Mouse (Mus musculus) B cell, adult 2 months (primary cell): ENCODE measurements around the gene Macrod1.

Experiments used
- DNase-seq, 2 experiments: peaks; one replicate each; pipeline ENCODE4 v3.0.0; 2022

Gene Macrod1

DNA sequence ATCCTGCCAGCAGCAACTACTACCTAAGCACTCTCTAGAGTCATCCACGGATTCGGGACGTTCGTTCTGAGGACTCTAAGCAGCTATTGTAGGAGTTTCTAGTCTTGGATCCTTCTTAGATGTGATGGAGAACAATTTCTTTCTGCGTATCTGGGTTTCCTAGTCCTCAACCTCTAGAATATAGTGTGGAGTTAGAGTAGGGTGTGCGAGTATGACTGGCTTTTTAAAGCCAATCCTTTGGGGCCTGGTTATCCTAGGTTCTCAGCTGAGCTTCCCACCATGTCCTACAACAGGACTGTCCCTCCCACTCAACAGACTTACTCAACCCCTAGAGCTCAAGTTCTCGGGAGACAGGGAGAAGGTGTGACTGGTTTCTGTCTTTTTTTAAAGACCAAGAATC lies 148.7 kb downstream of the Macrod1 start:
- no peak for DNase-seq

DNA sequence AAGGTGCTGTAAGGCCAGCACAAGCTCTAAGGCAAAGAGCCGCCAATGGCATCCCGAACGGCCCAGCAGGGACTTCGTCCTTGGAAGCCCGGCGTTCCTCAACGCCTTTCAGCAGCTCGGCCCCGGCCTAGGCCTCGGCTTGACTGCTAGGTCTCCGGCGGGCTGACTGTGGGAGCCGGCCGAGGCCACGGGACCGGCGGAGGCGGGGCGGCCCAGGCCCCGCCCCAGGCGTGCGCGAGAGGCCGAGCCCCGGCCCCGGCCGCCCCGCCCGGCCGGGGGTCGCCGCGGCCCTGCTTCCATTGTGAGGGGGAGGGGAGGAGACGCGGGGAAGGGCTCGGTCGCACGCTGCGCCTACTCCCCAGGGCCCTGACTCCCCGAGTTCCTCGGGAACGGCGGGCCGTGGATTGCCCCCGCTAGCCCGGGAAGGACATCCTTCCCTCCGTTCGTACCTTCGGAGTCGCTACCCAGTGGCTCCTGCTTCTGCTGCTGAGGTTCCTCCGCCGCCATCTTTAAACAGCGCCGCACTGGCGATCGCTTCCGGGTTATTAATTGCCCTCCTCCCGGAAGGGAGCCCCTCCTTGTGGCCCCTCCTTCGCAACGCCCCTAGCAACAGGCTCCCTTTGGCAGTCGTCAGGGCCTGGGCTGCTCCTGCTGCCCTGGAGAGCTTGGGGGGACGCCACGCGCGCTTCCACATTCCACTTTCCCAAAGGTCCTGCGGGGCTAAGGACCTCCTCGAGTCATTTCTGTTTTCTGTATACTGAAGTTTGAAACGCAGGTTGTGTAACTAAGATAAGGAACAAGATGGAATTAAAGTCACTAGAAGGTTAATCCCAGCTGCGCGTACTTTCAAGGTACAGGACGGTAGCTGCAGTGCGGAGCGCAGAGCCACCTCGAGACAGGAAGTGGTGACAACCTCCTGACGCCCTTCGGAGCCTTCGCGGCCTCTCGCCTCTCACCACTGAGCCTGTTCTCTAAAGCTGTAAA lies 149.4 kb downstream of the Macrod1 start, which contains the start of gene Otub1:
TSS of gene Otub1 (minus strand) at position 564 of the 984 bp plus-strand sequence.
- DNase-seq = peak; percentile 95

DNA sequence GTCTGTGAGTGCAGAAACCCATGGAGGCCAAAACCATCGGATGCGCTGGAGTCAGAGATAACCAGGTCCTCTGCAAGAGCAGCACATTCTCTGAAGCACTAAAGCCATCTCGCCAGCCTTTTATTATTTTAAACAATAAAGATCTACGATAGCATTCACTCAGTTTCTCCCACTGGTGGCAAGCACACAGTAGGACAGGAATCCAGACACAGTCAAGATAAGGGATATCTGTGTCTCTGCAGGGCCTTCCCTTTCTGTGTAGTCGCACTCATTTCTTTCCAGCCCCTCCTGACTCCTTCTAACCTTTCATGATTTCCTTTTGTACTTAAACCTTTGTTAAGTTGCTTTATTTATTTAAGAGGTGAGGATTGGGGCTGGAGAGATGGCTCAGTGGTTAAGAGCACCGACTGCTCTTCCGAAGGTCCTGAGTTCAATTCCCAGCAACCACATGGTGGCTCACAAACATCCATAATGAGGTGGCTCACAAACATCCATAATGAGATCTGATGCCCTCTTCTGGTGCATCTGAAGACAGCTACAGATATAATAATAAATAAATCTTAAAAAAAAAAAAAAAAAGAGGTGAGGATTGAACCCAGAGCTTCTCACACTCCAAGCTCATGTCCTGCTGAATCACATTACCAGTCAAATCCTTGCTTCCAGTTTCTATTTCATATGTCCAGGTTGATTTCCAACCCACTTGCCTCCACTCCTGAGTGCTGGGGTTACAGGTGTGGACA lies 153.5 kb downstream of the Macrod1 start:
- DNase-seq = no peak

DNA sequence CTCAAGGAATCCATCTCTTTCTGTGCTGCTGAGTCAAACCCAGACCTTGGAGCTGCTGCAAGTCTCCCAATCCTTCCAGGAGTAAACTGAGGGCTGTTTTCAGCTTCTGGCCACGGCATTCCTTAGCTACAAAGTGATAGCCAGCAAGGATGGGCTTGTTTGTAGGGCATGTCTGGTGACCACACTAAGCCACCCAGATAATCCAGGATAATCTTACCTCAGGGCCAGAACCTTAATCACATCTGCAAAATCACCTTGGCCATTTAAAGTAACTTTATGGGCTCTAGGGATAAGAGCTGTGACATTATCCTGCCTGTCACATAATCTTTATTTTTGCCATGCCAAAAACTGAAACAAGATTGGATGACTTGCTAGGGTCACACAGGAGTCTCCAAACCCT lies 155.6 kb downstream of the Macrod1 start:
- DNase-seq = no peak

DNA sequence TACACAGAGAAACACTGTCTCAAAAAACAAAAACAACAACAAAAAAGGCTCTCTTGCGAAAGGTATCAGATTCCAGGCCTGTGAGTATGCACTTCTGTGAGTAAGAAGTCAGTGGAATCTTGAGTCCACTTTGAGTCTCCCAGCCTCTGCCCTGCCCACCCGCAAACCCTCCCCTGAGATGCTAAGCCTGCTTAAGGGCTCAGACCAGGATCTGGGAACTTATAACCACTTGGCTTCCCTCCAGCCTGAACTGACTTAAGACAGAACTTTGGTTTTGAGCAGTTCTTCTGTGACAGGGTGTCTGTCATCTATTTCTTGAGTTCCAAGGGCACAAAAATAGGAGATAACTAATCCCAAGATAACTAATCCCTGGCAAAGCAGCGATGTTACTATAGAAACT lies 156.4 kb downstream of the Macrod1 start:
- no peak for DNase-seq

DNA sequence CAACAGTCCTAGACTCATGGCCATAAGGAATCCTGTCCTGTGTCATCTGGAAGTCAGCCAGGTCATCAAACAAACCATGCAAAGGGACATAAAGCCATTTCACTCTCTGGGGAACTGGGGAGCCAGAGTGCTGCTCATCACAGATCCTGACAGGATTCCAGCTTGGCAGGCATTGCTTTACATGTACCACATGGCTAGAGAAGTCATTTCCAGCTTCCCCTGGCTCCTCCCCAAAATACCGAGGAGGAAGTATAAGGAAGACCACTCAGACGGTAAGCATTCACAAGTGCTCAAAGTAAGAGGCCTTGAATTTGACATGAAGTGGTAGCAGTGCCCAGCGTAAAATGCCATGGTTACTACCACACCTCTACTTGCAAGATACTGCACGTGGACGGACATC lies 157.9 kb downstream of the Macrod1 start:
- DNase-seq = no peak

DNA sequence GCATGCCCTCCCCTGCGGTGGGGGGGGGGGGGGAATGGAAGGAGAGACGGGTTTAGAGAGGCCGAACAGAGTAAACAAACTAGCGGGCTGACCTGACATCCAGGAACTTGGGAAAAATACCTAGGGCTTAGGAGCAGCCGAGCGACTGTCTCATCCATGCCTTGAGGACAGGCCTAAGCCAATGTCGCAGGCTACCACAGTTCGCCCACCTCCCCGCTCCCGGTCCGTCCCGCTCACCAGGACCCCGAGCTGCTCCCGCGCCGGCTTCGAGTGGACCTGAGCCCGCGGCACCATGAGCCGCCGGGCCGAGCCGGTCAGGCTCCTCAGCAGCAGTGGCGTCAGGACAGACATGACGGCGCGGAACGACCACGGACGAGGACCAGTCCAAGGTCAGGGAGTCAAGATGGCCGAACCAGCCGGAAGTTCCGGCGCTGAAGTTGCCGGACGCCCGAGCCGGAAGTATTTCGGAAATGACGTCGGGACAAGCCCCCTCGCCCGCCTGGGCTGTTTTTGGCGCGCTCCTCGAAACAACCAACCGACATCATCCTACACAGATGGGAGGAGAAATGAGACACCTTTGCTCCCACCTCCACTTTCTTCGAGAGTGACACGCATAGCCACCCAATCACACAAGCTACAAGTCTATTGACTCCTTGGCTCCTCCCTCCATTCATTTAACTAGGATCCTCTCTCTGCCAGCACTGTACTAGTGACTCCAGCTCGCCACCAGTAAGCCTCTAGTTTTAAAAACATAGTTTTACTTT lies 160.7 kb downstream of the Macrod1 start, which contains the start of gene Cox8a:
TSS of gene Cox8a (minus strand) at position 455 of the 764 bp plus-strand sequence.
- peak; percentile 94 for DNase-seq

DNA sequence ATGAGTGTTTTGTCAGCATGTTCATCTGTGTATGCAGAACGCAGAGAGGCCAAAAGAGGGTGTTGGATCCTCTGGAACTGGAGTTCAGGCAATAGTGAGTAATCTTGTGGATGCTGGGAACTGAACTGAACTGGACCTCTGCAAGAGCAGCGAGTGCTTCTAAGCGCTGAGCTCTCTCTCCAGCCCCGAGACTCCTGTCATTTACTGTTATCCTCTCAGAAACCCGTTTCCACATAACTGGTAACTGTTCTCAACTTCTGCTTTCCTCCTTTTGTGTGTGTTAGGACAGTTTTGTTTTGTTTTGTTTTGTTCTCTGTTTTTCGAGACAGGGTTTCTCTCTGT lies 161.3 kb downstream of the Macrod1 start:
- DNase-seq = no peak

DNA sequence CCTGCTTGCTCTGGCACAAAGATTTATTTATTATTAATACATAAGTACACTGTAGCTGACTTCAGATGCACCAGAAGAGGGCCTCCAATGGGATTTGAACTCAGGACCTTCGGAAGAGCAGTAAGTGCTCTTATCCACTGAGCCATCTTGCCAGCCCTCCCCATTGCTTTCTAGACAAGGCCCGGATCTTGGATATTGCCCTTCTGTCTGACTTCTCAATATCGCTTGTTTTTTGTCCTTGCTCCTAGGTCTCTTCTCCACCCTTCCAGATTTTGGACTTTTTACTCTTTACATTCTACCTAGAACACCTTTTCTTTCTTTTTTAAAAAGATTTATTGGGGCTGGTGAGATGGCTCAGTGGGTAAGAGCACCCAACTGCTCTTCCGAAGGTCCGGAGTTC lies 162.1 kb downstream of the Macrod1 start:
- no peak for DNase-seq

DNA sequence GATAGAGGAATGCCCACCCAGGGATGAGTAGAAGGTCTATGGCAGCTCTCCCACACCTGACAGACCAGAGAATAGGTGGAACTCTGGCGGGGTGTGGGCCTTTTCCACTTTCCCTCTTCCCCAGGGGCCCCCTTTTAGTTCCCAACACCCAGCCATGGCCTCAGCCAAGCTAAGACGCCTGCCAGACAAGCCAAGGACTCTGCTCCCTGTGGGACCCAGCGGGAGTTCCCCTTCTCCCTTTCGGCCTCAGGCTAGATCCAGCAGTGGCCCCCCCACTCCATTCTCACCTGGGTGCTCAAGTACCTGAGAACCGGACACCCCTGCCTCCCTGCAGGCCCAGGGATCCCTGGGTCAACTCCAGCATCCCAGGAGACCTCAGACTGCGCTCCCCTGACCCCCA lies 165.6 kb downstream of the Macrod1 start:
- no peak for DNase-seq

DNA sequence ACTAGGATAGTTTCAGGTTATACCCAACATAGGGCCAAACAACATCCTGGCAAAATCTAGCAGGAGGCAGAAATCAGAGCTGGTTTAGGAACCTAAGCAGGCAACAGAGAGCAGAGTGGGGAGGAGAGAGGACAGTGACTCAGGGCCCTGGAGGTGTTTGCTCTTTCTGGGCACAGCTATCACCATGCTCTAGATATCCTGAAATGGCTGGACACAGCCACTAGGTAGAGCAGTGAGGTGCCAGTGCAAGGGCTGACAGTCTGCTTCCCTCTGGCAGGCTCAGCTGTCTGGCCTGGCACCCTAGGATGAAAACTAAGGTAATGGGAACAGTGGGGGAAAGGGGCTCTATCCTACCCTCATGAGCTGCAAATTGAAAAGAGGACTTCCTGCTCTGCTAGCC lies 166.9 kb downstream of the Macrod1 start:
- no peak for DNase-seq

DNA sequence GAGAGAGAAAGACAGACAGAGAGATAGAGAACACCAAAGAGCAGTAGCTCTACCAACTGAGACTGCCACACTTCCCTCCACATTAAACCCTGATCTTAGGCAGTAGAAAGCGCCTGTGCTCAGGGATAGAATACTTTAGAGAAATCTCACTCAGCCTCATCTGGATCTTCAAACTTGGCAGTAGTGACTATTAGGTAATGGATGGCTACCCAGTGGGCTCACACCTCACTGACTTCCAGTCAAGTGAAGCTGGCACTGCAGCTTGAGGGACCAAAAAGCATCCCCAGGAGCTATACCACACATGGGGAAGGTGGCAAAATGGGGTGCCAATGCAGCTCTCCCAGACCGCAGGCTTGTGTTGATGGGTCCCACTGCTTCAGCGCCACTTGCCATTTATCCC lies 167.6 kb downstream of the Macrod1 start:
- DNase-seq = no peak

DNA sequence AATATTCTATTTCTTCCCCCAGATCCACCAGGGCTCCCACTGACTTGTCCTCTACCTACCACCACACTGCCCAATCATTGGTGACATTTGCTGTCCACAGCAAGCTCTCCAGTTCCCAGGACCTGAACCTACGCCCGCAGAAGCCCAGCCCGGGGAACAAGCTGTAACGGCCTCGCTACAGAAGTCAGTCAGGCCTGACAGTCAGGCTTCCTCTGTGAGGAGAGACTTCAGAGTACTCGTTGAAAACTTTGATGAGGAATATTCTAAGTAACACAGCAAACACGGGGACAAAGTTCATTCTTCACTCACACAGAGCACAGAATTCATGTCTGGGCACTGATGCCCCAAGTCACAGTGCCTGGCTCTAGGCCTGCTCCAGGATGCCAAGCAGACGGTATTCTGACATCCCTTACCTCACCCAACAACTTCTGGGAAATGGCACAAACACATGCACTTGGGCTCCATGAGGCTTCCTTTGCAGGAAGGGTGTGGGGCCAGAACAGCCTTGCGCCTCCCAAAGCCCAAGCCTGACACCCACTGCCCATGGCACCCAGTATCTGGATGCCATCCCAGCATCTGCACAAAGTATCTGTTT lies 168.6 kb downstream of the Macrod1 start:
- DNase-seq = no peak

DNA sequence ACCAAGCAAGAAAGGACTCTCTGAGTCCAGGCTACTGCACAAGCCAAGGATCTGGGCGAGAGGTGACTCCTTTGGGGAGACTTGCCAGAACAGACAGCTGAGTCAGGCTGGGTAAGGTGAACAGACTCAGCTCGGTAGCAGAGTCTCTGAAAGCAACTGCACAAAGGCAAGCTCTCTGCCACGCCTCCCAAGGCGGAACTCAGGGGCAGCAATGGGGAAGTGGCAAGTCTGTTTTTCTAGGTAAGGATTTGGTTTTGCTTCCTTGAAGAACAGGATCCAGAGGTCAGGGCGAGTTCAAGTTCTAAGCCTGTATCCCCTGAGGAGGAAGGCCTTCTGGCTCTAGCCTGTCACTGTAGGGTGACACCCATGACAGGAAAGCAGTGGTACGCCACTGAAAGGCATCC lies 169.9 kb downstream of the Macrod1 start:
- peak; percentile 59 to 63 for DNase-seq

DNA sequence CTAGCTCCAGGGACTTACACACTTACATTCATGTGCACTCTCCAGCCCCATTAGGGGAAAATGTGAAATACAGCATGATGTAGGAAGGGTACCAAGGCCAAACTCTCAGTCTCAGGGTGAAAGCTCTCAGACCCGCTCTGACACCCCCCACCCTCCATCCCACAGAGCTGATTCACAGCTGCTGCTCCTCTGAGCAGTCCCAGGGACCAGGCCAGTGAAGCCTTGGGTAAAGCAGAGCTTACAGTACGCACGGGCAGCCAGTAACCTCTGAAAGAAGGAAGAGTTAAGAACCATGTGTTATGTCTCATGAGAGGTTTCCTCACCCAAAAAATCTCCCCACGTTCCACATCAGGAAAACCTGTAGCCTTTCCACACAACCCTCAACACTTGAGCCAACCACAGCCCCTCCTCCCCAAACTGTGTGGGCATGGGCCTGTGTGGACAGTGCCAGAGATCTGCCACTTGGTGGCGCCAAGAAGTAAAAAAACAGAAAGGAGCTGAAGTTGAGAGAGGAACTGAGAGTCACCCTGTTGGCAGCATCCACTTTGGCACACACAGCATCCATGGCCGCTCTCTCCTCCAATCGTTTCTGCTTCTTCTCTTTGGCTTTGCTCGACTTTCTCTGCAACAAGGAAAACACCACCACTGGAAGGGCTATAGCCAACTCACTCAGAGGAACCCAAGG lies 178.1 kb downstream of the Macrod1 start:
- peak; percentile 87 to 88 for DNase-seq

DNA sequence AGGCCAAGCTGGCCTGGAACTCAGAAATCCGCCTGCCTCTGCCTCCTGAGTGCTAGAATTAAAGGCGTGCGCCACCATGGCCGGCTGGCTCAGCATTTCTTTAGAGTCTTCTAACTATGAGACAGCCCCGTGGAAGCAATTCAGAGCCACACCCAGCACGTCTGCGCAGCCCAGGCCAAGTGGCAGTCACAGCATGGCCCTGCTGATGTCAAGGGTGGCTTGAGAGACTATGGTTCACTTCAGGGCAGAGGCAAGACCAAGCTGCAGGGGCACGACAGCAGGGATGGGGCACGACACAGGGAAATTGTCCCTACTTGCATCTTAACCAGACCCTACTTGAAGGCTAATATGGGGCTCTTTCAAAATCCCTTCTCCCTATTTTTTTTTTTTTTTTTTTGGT lies 178.9 kb downstream of the Macrod1 start:
- DNase-seq = no peak

DNA sequence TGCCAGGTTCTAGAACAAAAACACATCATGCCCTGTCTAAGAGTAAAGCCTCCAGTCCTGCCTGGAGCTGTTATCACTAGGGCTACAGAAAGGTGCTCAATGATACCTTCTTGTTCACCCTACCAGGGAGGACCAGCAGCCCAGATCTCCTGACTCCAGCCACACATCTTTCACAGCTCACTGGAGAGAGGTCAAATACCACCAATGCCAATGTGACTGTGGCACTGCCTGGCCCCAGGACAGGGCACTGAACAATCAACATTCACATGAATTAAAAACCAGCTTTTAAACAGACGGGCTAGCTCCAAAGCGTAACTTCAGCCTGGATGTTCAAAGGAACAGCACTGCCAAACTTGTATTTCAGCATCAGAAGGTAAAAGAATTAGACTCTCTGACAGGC lies 179.4 kb downstream of the Macrod1 start:
- DNase-seq = no peak

DNA sequence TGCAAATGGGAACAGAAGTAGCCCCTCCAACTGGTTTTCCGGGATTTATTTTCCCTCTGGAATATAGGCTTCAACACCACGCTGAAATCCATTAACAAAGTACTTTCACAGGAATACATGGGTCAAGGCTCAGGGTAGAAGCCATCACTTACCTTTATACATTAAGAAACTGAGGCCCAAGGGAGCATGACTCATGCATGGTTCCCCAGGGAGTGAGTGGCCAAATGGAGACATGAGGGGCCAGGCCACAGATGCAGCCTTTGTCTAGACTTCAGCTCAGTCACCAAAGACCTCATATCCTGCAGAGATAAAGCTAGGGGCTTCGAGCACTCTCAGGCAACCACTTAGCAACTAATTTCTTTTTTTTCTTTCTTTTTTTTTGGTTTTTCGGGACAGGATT lies 180.1 kb downstream of the Macrod1 start:
- no peak for DNase-seq

DNA sequence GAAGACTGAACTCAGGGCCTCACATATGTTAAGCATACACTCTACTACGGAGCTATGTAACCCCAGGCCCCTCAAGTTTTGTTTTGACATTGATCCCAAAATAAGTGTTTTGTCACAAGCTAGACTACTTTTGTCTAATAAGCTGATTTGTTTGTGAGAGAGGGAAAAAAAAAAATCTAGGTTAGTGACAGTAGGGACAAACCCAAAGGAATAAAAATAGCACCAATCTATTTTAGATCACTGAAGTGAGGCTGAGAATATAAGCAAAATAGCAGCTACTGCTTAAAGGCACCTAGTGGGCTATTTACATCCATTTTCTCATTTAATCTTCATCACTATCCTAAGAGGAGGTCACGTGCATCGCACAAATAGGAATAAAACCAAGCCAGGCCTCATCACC lies 183.0 kb downstream of the Macrod1 start:
- DNase-seq = no peak

DNA sequence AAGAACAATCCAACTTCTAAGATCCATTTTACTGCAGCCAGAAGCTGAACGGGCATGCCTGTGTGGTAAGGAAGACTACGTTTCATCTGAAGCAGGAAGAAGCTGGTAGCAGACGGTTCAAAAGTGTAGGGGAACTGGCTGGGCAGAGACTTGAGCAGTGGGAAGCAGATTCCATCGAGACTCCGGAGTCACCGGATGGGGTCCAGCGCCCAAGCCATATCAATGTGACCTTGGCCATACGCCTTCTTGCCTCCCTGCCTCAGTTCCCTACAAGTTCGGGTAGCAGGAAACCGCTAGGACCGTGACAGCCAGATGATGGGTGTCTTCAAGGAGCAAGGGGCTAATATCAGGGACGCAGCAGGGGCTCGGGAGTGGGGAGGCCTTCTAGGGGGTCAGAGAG lies 183.7 kb downstream of the Macrod1 start:
- peak in 1 of 2 experiments; percentile 33 for DNase-seq

DNA sequence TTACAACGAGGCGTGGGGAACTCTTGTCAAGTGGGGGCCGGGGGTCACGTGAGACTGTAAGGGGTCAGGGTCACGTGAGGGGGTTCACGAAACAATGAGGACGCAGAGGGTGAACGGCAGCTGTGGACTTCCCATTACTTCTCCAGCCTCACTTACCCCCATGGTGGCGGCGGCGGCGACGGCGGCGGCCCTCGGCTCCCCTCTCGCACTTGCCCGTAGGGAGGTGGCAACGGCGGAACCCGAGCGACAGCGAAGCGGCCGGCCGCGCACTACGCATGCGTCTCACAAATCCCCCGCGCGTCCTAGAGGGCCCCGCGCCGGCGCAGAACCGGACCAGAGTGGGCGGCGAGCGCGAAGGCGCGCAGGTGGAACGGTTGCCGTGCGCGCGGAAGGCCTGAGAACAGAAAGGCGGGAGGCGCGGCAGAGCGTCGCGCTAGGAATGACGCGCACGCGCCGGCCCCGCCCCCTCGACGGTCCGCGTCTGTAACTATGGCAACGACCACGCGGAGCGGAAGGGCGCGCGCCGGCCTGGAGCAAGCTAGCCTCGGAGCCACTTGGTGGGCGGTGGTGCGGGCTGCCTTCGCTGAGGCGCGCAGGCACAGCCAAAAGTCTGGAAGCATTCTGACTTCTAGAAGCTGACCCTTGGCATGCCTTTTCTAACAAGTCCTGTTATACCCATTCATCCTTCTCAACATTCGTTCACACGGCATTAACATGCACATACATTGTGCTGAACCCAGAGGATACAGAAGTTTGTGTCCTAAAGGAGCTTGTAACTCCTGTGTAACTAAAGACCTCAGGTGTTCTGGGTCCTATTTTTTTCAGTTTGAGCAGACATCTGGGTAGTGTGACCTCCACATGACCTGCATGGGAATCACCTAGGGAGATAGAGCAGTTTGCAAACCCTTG lies 184.4 kb downstream of the Macrod1 start, which contains the start of gene Naa40:
TSS of gene Naa40 (minus strand) at position 402 of the 909 bp plus-strand sequence.
- peak; percentile 95 to 96 for DNase-seq
